Mouse (Mus musculus) heart, postnatal 0 days (tissue): ENCODE data around the gene Strn3. TPM values are rescaled to one million over a fixed set of nuclear protein-coding genes. Genes with fewer than 3 reads are reported as not detected.
A peak's percentile ranks its signal among the peaks of the same experiment; 100 is the strongest.

Experiments used
- ATAC-seq: fragments of 200-750 bp; cut with Nextera tagmentation; 2 replicates; pipeline ENCODE4 v1.8.0; 2017; ENCODE audit warnings: low read depth, moderate number of reproducible peaks, moderate library complexity; ENCODE audit not compliant: insufficient read depth
- DNase-seq: peaks from one replicate; pipeline ENCODE4 v3.0.0-alpha.2; 2016; ENCODE audit warnings: low spot score
- H3K27ac ChIP-seq: fragments of 300-500 bp; sonication (generic); 2 replicates; pipeline ENCODE4 v1.5.1; 2014; ENCODE audit warnings: low read depth, mild to moderate bottlenecking
- H3K27me3 ChIP-seq: fragments of 300-500 bp; sonication (generic); 2 replicates; pipeline ENCODE4 v1.6.1; 2014; ENCODE audit warnings: low read length, mixed read lengths; ENCODE audit not compliant: control insufficient read depth, insufficient read depth
- H3K36me3 ChIP-seq: fragments of 300-500 bp; sonication (generic); replicated peaks from 2 replicates; pipeline ENCODE4 v1.6.1; 2014; ENCODE audit warnings: low read length, mixed read lengths; ENCODE audit not compliant: control insufficient read depth, insufficient read depth
- H3K4me1 ChIP-seq: fragments of 300-500 bp; sonication (generic); 2 replicates; pipeline ENCODE4 v1.6.1; 2014; ENCODE audit warnings: antibody characterized with exemption; ENCODE audit not compliant: control insufficient read depth, insufficient read depth
- H3K4me2 ChIP-seq: fragments of 300-500 bp; sonication (generic); 2 replicates; pipeline ENCODE4 v1.6.1; 2014; ENCODE audit warnings: low read depth, mild to moderate bottlenecking, low read length, moderate library complexity
- H3K4me3 ChIP-seq: fragments of 300-500 bp; sonication (generic); 2 replicates; pipeline ENCODE4 v1.5.1; 2014; ENCODE audit warnings: low read depth, low read length
- H3K9ac ChIP-seq: fragments of 300-500 bp; sonication (generic); replicated peaks from 2 replicates; pipeline ENCODE4 v1.6.1; 2014; ENCODE audit warnings: low read depth, low read length, mixed read lengths
- H3K9me3 ChIP-seq: fragments of 300-500 bp; sonication (generic); replicated peaks from 2 replicates; pipeline ENCODE4 v1.6.1; 2016; ENCODE audit warnings: low read length; ENCODE audit not compliant: control insufficient read depth
- CTCF ChIP-seq: IDR thresholded peaks from 2 replicates; pipeline ENCODE4 v1.5.1; 2016; ENCODE audit warnings: antibody characterized with exemption, control low read depth, low read depth
- EP300 ChIP-seq: IDR thresholded peaks from 2 replicates; pipeline ENCODE4 v1.6.1; 2016; ENCODE audit warnings: antibody characterized with exemption, low read depth
- WGBS: fragments of 180-500 bp; shearing (Covaris S2); extraction: QIAGEN DNeasy Blood & Tissue Kit; methylation state at CpG from one replicate; pipeline ENCODE4 v1.1.7; 2014; 5-methylcytosine and 5-hydroxymethylcytosine counted together
- polyA plus RNA-seq: library from polyadenylated mRNA; unstranded; fragments of >200 nt; fragmentation: Nextera tagmentation; extraction: Ambion mirVana; gene quantifications from 2 replicates; pipeline ENCODE4 v1.2.1, GENCODE M21; 2015
- total RNA-seq: library from RNA; depleted of rRNA; stranded (reverse); fragments of >200 nt; gene quantifications from 2 replicates; pipeline ENCODE4 v1.2.3, GENCODE M21; 2014; ENCODE audit warnings: low replicate concordance

Gene Strn3
- total and polyA plus RNA-seq, 2 experiments from 2014 or later, result 37.1 to 69.6 TPM

- 71% methylated on average over 5 of the region's 5 CpGs for WGBS
- no peak overlapping the region for H3K9ac ChIP-seq
- no peak for ATAC-seq
- no peaks in the 10 kb centered on the region for H3K27me3 ChIP-seq
- no peak for TF ChIP-seq EP300
- no peak for TF ChIP-seq CTCF
- no peak for DNase-seq
- H3K27ac ChIP-seq, result no peak overlapping the region
- H3K36me3 ChIP-seq, result peaks cover 40% of the 10 kb centered on the region
- no peak overlapping the region for H3K4me3 ChIP-seq
- H3K4me1 ChIP-seq, result no peaks in the 10 kb centered on the region
- no peak overlapping the region for H3K4me2 ChIP-seq
- no peaks in the 10 kb centered on the region for H3K9me3 ChIP-seq
These were observed 70.5 kb downstream of the Strn3 start for GRCm38 (mm10) chr12:51621161-51621560.

DNA sequence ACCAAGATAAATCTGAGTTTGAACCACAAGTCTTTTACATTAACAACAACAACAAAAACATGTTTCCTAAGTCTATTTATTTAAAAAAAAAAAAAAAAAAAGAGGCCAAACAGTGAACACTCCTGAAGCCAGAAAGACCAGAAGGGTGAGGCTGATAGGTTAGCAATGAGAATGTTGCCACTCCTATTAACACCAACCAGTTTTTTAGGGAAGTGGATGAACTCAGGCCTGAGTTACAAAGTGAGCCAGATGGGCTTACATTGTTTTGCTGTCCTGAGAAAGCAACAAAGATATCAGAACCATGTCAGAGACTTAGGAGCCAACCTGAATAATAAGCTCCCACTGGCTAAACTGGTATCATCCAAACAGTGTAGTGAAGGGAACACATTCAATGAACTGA lies 71.1 kb downstream of the Strn3 start:
- Histone ChIP-seq H3K9ac (no peak overlapping the region), H3K36me3 (peaks cover 41% of the 10 kb centered on the region), H3K4me3 (no peak overlapping the region), H3K27me3 (no peaks in the 10 kb centered on the region), H3K27ac (no peak overlapping the region), H3K9me3 (no peaks in the 10 kb centered on the region), H3K4me1 (no peaks in the 10 kb centered on the region), H3K4me2 (no peak overlapping the region)
- ATAC-seq, result no peak
- no peak for DNase-seq
- TF ChIP-seq CTCF (no peak), EP300 (no peak)

GRCm38 (mm10) chr12:51612361-51612760 lies 79.3 kb downstream of the Strn3 start:
- TF ChIP-seq EP300, result no peak
- TF ChIP-seq CTCF, result no peak
- H3K4me3 ChIP-seq, result no peak overlapping the region
- peaks cover 59% of the 10 kb centered on the region for H3K36me3 ChIP-seq
- no peak overlapping the region for H3K9ac ChIP-seq
- no peak overlapping the region for H3K27ac ChIP-seq
- 95% methylated on average over 5 of the region's 5 CpGs for WGBS
- no peak for DNase-seq
- no peaks in the 10 kb centered on the region for H3K9me3 ChIP-seq
- H3K27me3 ChIP-seq, result no peaks in the 10 kb centered on the region
- no peaks in the 10 kb centered on the region for H3K4me1 ChIP-seq
- no peak overlapping the region for H3K4me2 ChIP-seq
- ATAC-seq, result no peak

DNA sequence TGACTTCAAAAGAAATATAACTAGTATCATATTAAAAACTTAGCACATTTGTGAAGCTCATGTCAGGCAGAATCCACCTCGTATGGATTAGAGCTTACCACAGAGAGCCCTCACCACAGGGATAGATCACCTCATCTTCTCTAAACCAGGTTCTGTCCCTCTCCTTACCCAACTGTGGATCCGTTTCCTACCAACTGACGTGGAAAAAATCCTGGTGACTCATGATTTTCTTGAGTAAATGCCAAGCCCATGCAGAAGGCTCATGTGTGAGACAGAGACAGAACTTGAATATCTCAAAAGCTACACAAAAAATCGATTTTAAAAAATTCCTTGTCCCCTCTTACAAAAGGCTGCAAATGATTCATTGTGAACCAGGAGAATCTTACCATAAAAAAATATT lies 85.6 kb downstream of the Strn3 start:
- Histone ChIP-seq H3K4me3 (no peak overlapping the region), H3K4me1 (no peaks in the 10 kb centered on the region), H3K9ac (no peak overlapping the region), H3K36me3 (peaks cover 35% of the 10 kb centered on the region), H3K27me3 (no peaks in the 10 kb centered on the region), H3K9me3 (no peaks in the 10 kb centered on the region), H3K4me2 (no peak overlapping the region), H3K27ac (no peak overlapping the region)
- no peak for TF ChIP-seq EP300
- no peak for TF ChIP-seq CTCF
- ATAC-seq, result no peak
- DNase-seq, result no peak
- 83% methylated on average over 4 of the region's 4 CpGs for WGBS

DNA sequence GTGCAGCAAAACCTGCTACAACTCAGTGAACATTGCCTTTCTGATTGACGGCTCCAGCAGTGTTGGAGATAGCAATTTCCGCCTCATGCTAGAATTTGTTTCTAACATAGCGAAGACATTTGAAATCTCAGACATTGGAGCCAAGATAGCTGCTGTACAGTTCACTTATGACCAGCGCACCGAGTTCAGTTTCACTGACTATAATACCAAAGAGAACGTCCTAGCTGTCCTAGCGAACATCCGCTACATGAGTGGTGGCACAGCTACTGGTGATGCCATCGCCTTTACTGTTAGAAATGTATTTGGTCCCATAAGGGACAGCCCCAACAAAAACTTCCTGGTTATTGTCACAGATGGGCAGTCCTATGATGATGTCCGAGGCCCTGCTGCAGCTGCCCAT lies 88.4 kb downstream of the Strn3 start:
- no peak for ATAC-seq
- 95% methylated on average over 10 of the region's 10 CpGs for WGBS

GRCm38 (mm10) chr12:51594030-51594470 lies 97.6 kb downstream of the Strn3 start:
- no peaks in the 10 kb centered on the region for H3K36me3 ChIP-seq
- H3K4me3 ChIP-seq, result peak overlapping the region; percentile 63
- DNase-seq (no peak), ATAC-seq (no peak)
- H3K9ac ChIP-seq, result no peak overlapping the region
- peak overlapping the region; percentile 96 for H3K4me2 ChIP-seq
- TF ChIP-seq EP300 (no peak), CTCF (no peak)
- H3K4me1 ChIP-seq, result peaks cover 4% of the 10 kb centered on the region; the same call in 1 of the 2 replicates
- H3K27me3 ChIP-seq, result peaks cover 49% of the 10 kb centered on the region
- H3K27ac ChIP-seq, result no peak overlapping the region
- H3K9me3 ChIP-seq, result no peaks in the 10 kb centered on the region
- WGBS, result 2% methylated on average over 18 of the region's 18 CpGs

More for the DNA sequence above, 88.4 kb downstream of the Strn3 start:
- TF ChIP-seq EP300 (no peak), CTCF (no peak)
- no peak overlapping the region for H3K4me2 ChIP-seq
- no peak for DNase-seq
- H3K4me1 ChIP-seq, result no peaks in the 10 kb centered on the region
- peaks cover 21% of the 10 kb centered on the region for H3K36me3 ChIP-seq
- no peaks in the 10 kb centered on the region for H3K27me3 ChIP-seq
- no peak overlapping the region for H3K9ac ChIP-seq
- H3K4me3 ChIP-seq, result no peak overlapping the region
- H3K9me3 ChIP-seq, result no peaks in the 10 kb centered on the region
- no peak overlapping the region for H3K27ac ChIP-seq
